9 mouse cellular contexts compared by ENCODE assay signal in genomic region chr19:45591704-45592103, GRCm38 (mm10). TPM values are rescaled to one million over a fixed set of nuclear protein-coding genes. Genes with fewer than 3 reads are reported as not detected.
DNase-seq lines count a peak whose midpoint lies in the region; ATAC-seq and TF ChIP-seq lines count a peak whose summit lies in the region.
"Had no signal": no experiment of that assay in that cellular context is flagged by ENCODE, and none has a peak within 500 bp of the region (broad histone marks: within the 10 kb centered on the region; RNA-seq: fewer than 3 reads in every experiment).

No protein-coding gene starts in this region.

- H3K4me1 ChIP-seq in cerebellum, adult 2 months (ENCODE audit: control insufficient read depth, insufficient read depth, low read length) = peaks cover 15% of the 10 kb centered on the region
- peaks cover 14% of the 10 kb centered on the region for H3K4me1 ChIP-seq in heart, embryonic 13.5 days
- peaks cover 20% of the 10 kb centered on the region for H3K4me1 ChIP-seq in midbrain, embryonic 13.5 days (replicated peaks)
- no peaks in the 10 kb centered on the region for H3K4me1 ChIP-seq in intestine, embryonic 15.5 days (replicated peaks)

- no peaks in the 10 kb centered on the region for H3K27me3 ChIP-seq in cerebellum, adult 2 months (ENCODE audit: control insufficient read depth, insufficient read depth, low read length)
- H3K27me3 ChIP-seq in heart, embryonic 13.5 days (replicated peaks) = no peaks in the 10 kb centered on the region
- H3K27me3 ChIP-seq in midbrain, embryonic 13.5 days = peaks cover 66% of the 10 kb centered on the region
- no peaks in the 10 kb centered on the region for H3K27me3 ChIP-seq in intestine, embryonic 15.5 days (replicated peaks)
- H3K27me3 ChIP-seq: limb, embryonic 13.5 days had no signal

- no peak for ATAC-seq in cerebellum, adult (ENCODE audit: insufficient number of reproducible peaks, low FRiP score, low TSS enrichment)
- ATAC-seq in heart, embryonic 13.5 days (ENCODE audit: extremely low read depth, insufficient number of reproducible peaks, low FRiP score, low TSS enrichment) = no peak
- no peak for ATAC-seq in midbrain, embryonic 13.5 days
- no peak for ATAC-seq in intestine, embryonic 15.5 days

- 0 out of 2 replicates have a peak overlapping the region, but pooled peaks have one; percentile 47 for H3K9ac ChIP-seq in heart, embryonic 13.5 days
- H3K9ac ChIP-seq in midbrain, embryonic 13.5 days (replicated peaks) = no peak overlapping the region
- H3K9ac ChIP-seq in intestine, embryonic 15.5 days = no peak overlapping the region
- H3K9ac ChIP-seq: limb, embryonic 13.5 days had no signal

- peaks cover 28% of the 10 kb centered on the region for H3K36me3 ChIP-seq in heart, embryonic 13.5 days
- 0 out of 2 replicates have a peak, but pooled peaks cover 5% of the 10 kb centered on the region for H3K36me3 ChIP-seq in midbrain, embryonic 13.5 days
- no peaks in the 10 kb centered on the region for H3K36me3 ChIP-seq in intestine, embryonic 15.5 days

- no peak for TF ChIP-seq POLR2A in cerebellum, adult 2 months (IDR thresholded peaks at IDR 0.05; ENCODE audit: borderline replicate concordance, insufficient read depth, low read length)

- H3K9me3 ChIP-seq in heart, embryonic 13.5 days = no peaks in the 10 kb centered on the region
- H3K9me3 ChIP-seq in midbrain, embryonic 13.5 days = no peaks in the 10 kb centered on the region
- H3K9me3 ChIP-seq in intestine, embryonic 15.5 days = no peaks in the 10 kb centered on the region
- H3K9me3 ChIP-seq: limb, embryonic 13.5 days had no signal

- DNase-seq in cerebellum, adult 2 months = peak; percentile 41 to 50
- DNase-seq in A20 (ENCODE audit: low read depth, low spot score) = peak; percentile 16
- DNase-seq in lung, postnatal 36 days = peak; percentile 81
- DNase-seq in thymus, adult 18-20 months = no peak

- no peak for TF ChIP-seq CTCF in cerebellum, adult 2 months (IDR thresholded peaks at IDR 0.05; ENCODE audit: borderline replicate concordance, insufficient read depth, low read depth, low read length)

- H3K27ac ChIP-seq in cerebellum, adult 2 months (ENCODE audit: insufficient read depth, low read length) = no peak overlapping the region
- H3K27ac ChIP-seq in heart, embryonic 13.5 days (replicated peaks) = peak overlapping the region; percentile 39; the same call in 1 of the 2 replicates
- no peak overlapping the region for H3K27ac ChIP-seq in midbrain, embryonic 13.5 days
- no peak overlapping the region for H3K27ac ChIP-seq in intestine, embryonic 15.5 days
- H3K27ac ChIP-seq: limb, embryonic 13.5 days had no signal

- 63% methylated on average over 7 of the region's 7 CpGs for WGBS in cerebellum, adult 2 months
- 77% methylated on average over 7 of the region's 7 CpGs for WGBS in heart, embryonic 13.5 days
- 92% methylated on average over 7 of the region's 7 CpGs for WGBS in midbrain, embryonic 13.5 days
- WGBS in intestine, embryonic 15.5 days = 66% methylated on average over 7 of the region's 7 CpGs

- no peak overlapping the region for H3K4me2 ChIP-seq in heart, embryonic 13.5 days
- no peak overlapping the region for H3K4me2 ChIP-seq in midbrain, embryonic 13.5 days (replicated peaks)
- H3K4me2 ChIP-seq in intestine, embryonic 15.5 days (replicated peaks) = no peak overlapping the region
- H3K4me2 ChIP-seq: limb, embryonic 13.5 days had no signal

- no peak overlapping the region for H3K4me3 ChIP-seq in cerebellum, adult 2 months (replicated peaks; ENCODE audit: insufficient read depth, low read depth, low read length)
- no peak overlapping the region for H3K4me3 ChIP-seq in heart, embryonic 13.5 days
- no peak overlapping the region for H3K4me3 ChIP-seq in midbrain, embryonic 13.5 days (replicated peaks)
- no peak overlapping the region for H3K4me3 ChIP-seq in intestine, embryonic 15.5 days (replicated peaks)
- H3K4me3 ChIP-seq: limb, embryonic 13.5 days had no signal

RNA-seq across cellular contexts. Expression of gene Gm17018, which starts 31.3 kb away (rescaled TPM):
- polyA plus RNA-seq in cerebellum, adult 2 months (2012; rRNA removed) = 44.6 and 56.7 TPM in 2 replicates
- 27.7 and 31.1 TPM in 2 replicates for polyA plus RNA-seq in heart, embryonic 13.5 days (2015; fragmentation: Nextera tagmentation; extraction: Ambion mirVana)
- polyA plus RNA-seq in midbrain, embryonic 13.5 days (2015; fragmentation: Nextera tagmentation; extraction: Ambion mirVana) = 50.0 and 57.1 TPM in 2 replicates
- 36.2 and 38.2 TPM in 2 replicates for polyA plus RNA-seq in intestine, embryonic 15.5 days (2015; fragmentation: Nextera tagmentation; extraction: Ambion mirVana)

RNA-seq across cellular contexts. Expression of gene Poll, which starts 31.4 kb away (rescaled TPM):
- polyA plus RNA-seq in cerebellum, adult 2 months (2012; rRNA removed) = 14.5 and 14.6 TPM in 2 replicates
- 13.2 and 15.6 TPM in 2 replicates for polyA plus RNA-seq in heart, embryonic 13.5 days (2015; fragmentation: Nextera tagmentation; extraction: Ambion mirVana)
- 15.8 and 16.6 TPM in 2 replicates for polyA plus RNA-seq in midbrain, embryonic 13.5 days (2015; fragmentation: Nextera tagmentation; extraction: Ambion mirVana)
- 13.3 and 14.0 TPM in 2 replicates for polyA plus RNA-seq in intestine, embryonic 15.5 days (2015; fragmentation: Nextera tagmentation; extraction: Ambion mirVana)

Comparison
In these comparisons a context has a peak if more than half of its experiments do, and no peak if none do; other contexts are left out.
1. DNase-seq: peak in cerebellum, adult 2 months (2 of 2), A20 (single experiment) and lung, postnatal 36 days (single experiment); none in thymus, adult 18-20 months (0 of 2).